Mouse (Mus musculus): ENCODE measurements at regions not wholly inside any gene's neighbourhood (a gene's known extent, or its start where the extent isn't known, plus 50 kb on each side); places are given as distances from the start of the nearest gene placed in this dataset.

- WGBS, result 75% methylated on average over 16 of the region's 16 CpGs
- Histone ChIP-seq H3K27ac (ENCODE audit: low read length) (no peak overlapping the region), H3K36me3 (ENCODE audit: insufficient read depth, low read length) (no peaks in the 10 kb centered on the region), H3K4me2 (replicated peaks; ENCODE audit: low read depth, low read length) (no peak overlapping the region), H3K9me3 (ENCODE audit: low read length) (no peaks in the 10 kb centered on the region), H3K4me1 (ENCODE audit: insufficient read depth, low read depth, low read length) (no peaks in the 10 kb centered on the region), H3K27me3 (replicated peaks; ENCODE audit: insufficient read depth, low read length) (no peaks in the 10 kb centered on the region), H3K4me3 (ENCODE audit: low read depth, low read length) (no peak overlapping the region), H3K9ac (replicated peaks; ENCODE audit: low read depth) (no peak overlapping the region)
- ATAC-seq (no peak), DNase-seq (ENCODE audit: low spot score) (no peak)
- TF ChIP-seq EP300 (IDR thresholded peaks at IDR 0.05), result no peak
- TF ChIP-seq CTCF (IDR thresholded peaks at IDR 0.05), result no peak
Observed at GRCm38 (mm10) chr6:6389454-6390445, 172.8 kb upstream of the Slc25a13 start.

- no peak overlapping the region for H3K27ac ChIP-seq (ENCODE audit: low read length)
- no peak overlapping the region for H3K4me2 ChIP-seq (replicated peaks; ENCODE audit: low read depth, low read length)
- DNase-seq (ENCODE audit: low spot score), result no peak
- no peaks in the 10 kb centered on the region for H3K4me1 ChIP-seq (ENCODE audit: insufficient read depth, low read depth, low read length)
- H3K27me3 ChIP-seq (replicated peaks; ENCODE audit: insufficient read depth, low read length), result no peaks in the 10 kb centered on the region
- H3K4me3 ChIP-seq (ENCODE audit: low read depth, low read length), result no peak overlapping the region
- TF ChIP-seq CTCF (IDR thresholded peaks at IDR 0.05), result no peak
- no peak for TF ChIP-seq EP300 (IDR thresholded peaks at IDR 0.05)
- ATAC-seq, result no peak
- no peak overlapping the region for H3K9ac ChIP-seq (replicated peaks; ENCODE audit: low read depth)
- H3K9me3 ChIP-seq (ENCODE audit: low read length), result no peaks in the 10 kb centered on the region
- no peaks in the 10 kb centered on the region for H3K36me3 ChIP-seq (ENCODE audit: insufficient read depth, low read length)
- WGBS, result 52% methylated on average over 5 of the region's 5 CpGs
Observed at GRCm38 (mm10) chr6:6388835-6389440, 172.0 kb upstream of the Slc25a13 start.

- H3K27me3 ChIP-seq (replicated peaks; ENCODE audit: insufficient read depth, low read length), result no peaks in the 10 kb centered on the region
- WGBS, result 62% methylated on average over 5 of the region's 5 CpGs
- DNase-seq (ENCODE audit: low spot score), result no peak
- no peak for ATAC-seq
- no peaks in the 10 kb centered on the region for H3K36me3 ChIP-seq (ENCODE audit: insufficient read depth, low read length)
- TF ChIP-seq CTCF (IDR thresholded peaks at IDR 0.05) (no peak), EP300 (IDR thresholded peaks at IDR 0.05) (no peak)
- H3K27ac ChIP-seq (ENCODE audit: low read length), result no peak overlapping the region
- no peak overlapping the region for H3K4me3 ChIP-seq (ENCODE audit: low read depth, low read length)
- H3K4me1 ChIP-seq (ENCODE audit: insufficient read depth, low read depth, low read length), result no peaks in the 10 kb centered on the region
- H3K9ac ChIP-seq (replicated peaks; ENCODE audit: low read depth), result no peak overlapping the region
- no peak overlapping the region for H3K4me2 ChIP-seq (replicated peaks; ENCODE audit: low read depth, low read length)
- H3K9me3 ChIP-seq (ENCODE audit: low read length), result no peaks in the 10 kb centered on the region
Observed at GRCm38 (mm10) chr6:6387571-6387970, 170.6 kb upstream of the Slc25a13 start.

GRCm38 (mm10) chr6:6384971-6385370 is 168.0 kb upstream of the Slc25a13 start:
- H3K9ac ChIP-seq (replicated peaks; ENCODE audit: low read depth), result no peak overlapping the region
- TF ChIP-seq EP300 (IDR thresholded peaks at IDR 0.05), result no peak
- no peak for TF ChIP-seq CTCF (IDR thresholded peaks at IDR 0.05)
- DNase-seq (ENCODE audit: low spot score), result no peak
- no peaks in the 10 kb centered on the region for H3K27me3 ChIP-seq (replicated peaks; ENCODE audit: insufficient read depth, low read length)
- H3K27ac ChIP-seq (ENCODE audit: low read length), result no peak overlapping the region
- no peak for ATAC-seq
- H3K36me3 ChIP-seq (ENCODE audit: insufficient read depth, low read length), result no peaks in the 10 kb centered on the region
- H3K4me3 ChIP-seq (ENCODE audit: low read depth, low read length), result no peak overlapping the region
- WGBS, result 70% methylated on average over 7 of the region's 7 CpGs
- no peaks in the 10 kb centered on the region for H3K9me3 ChIP-seq (ENCODE audit: low read length)
- H3K4me2 ChIP-seq (replicated peaks; ENCODE audit: low read depth, low read length), result no peak overlapping the region
- H3K4me1 ChIP-seq (ENCODE audit: insufficient read depth, low read depth, low read length), result no peaks in the 10 kb centered on the region

- 74% methylated on average over 6 of the region's 6 CpGs for WGBS
- no peaks in the 10 kb centered on the region for H3K9me3 ChIP-seq (ENCODE audit: low read length)
- H3K9ac ChIP-seq (replicated peaks; ENCODE audit: low read depth), result no peak overlapping the region
- DNase-seq (ENCODE audit: low spot score) (no peak), ATAC-seq (no peak)
- no peaks in the 10 kb centered on the region for H3K4me1 ChIP-seq (ENCODE audit: insufficient read depth, low read depth, low read length)
- TF ChIP-seq CTCF (IDR thresholded peaks at IDR 0.05), result no peak
- no peak for TF ChIP-seq EP300 (IDR thresholded peaks at IDR 0.05)
- H3K4me3 ChIP-seq (ENCODE audit: low read depth, low read length), result no peak overlapping the region
- H3K4me2 ChIP-seq (replicated peaks; ENCODE audit: low read depth, low read length), result no peak overlapping the region
- no peak overlapping the region for H3K27ac ChIP-seq (ENCODE audit: low read length)
- H3K36me3 ChIP-seq (ENCODE audit: insufficient read depth, low read length), result no peaks in the 10 kb centered on the region
- H3K27me3 ChIP-seq (replicated peaks; ENCODE audit: insufficient read depth, low read length), result no peaks in the 10 kb centered on the region
Observed at GRCm38 (mm10) chr6:6384441-6384840, 167.5 kb upstream of the Slc25a13 start.

- H3K4me1 ChIP-seq (ENCODE audit: insufficient read depth, low read depth, low read length), result no peaks in the 10 kb centered on the region
- H3K36me3 ChIP-seq (ENCODE audit: insufficient read depth, low read length), result no peaks in the 10 kb centered on the region
- H3K4me3 ChIP-seq (ENCODE audit: low read depth, low read length), result no peak overlapping the region
- no peak overlapping the region for H3K9ac ChIP-seq (replicated peaks; ENCODE audit: low read depth)
- TF ChIP-seq CTCF (IDR thresholded peaks at IDR 0.05) (no peak), EP300 (IDR thresholded peaks at IDR 0.05) (no peak)
- no peak for ATAC-seq
- WGBS, result 84% methylated on average over 3 of the region's 3 CpGs
- no peak overlapping the region for H3K4me2 ChIP-seq (replicated peaks; ENCODE audit: low read depth, low read length)
- DNase-seq (ENCODE audit: low spot score), result no peak
- no peaks in the 10 kb centered on the region for H3K27me3 ChIP-seq (replicated peaks; ENCODE audit: insufficient read depth, low read length)
- H3K27ac ChIP-seq (ENCODE audit: low read length), result no peak overlapping the region
- H3K9me3 ChIP-seq (ENCODE audit: low read length), result no peaks in the 10 kb centered on the region
Observed at GRCm38 (mm10) chr6:6372421-6372820, 155.4 kb upstream of the Slc25a13 start.

All from lung, postnatal 0 days (tissue).